Mouse (Mus musculus) mature B cell (primary cell): ENCODE measurements around the gene Vmn1r83.

Experiments used
- in situ Hi-C: fragments of 300-500 bp; cut with MboI; formaldehyde crosslinking; loops from 2 replicates; pipeline ENCODE4 v1.14.3; 2019

Vmn1r83 gene

DNA sequence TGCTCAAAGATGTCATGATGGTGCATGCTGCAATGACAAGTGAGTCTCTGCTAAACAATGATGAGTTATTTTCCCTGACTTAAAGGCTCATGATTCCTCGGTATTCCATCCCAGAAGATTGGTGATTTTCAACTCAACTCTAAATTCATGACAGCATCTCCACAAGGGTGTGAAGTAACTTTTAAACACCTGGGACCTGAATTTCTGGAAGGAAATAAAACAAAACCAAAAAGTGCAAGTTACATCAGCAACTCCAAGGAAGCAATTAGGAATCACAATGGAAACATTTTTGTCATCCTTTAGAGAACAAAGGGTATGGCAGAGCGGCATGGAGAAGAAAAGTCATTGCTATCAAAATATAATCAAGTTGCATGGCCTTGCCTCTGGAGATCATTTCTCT is at the start of gene Vmn1r83:
Gene Vmn1r83 (minus strand): TSS at position 101 of the 400 bp plus-strand sequence.
- in situ Hi-C loops, result no loop called here

DNA sequence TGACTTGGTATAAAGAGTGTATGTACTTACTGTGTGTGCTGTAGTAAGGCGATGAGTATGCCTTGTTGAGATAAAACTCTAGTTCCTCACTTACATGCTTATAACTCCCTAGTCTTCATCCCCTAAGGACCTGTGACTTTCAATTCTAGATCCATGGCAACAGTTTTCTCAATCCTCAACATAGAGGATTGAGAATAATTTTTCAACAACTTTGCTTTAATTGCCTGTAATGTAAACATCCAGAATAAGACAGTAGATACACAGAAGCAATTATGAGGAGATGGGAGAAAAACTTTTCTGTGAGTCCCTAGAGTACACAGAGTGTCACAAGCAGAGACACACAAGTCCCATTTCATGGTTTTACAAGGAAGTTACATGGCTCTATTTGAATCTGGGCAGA is 39.9 kb upstream of the Vmn1r83 start, which contains the start of gene Vmn1r84:
Gene Vmn1r84 (minus strand): TSS at position 101 of the 400 bp plus-strand sequence.
- in situ Hi-C loops, result no loop called here

DNA sequence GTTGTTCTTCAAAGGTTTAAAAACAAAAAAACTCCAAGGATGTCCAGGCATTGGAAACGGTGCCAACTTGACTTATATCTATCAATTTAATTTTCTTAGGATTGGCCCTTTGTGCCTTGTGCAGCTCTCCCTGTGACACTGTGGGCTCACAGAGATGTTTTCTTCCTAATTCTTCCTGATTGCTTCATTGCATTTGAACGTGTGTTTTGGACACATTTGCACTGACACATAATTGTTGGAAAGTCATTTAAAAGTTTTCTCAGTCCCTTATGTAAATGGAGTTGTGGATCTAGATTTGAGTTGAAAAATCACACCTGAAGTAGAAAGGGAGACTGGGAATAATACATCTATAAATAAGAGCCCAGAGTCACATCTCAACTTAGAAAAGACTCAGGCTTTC is 29.2 kb downstream of the Vmn1r83 start, which contains the start of gene Vmn1r82:
Gene Vmn1r82 (plus strand): TSS at position 301 of the 400 bp plus-strand sequence.
- in situ Hi-C loops, result no loop called here
